Mouse (Mus musculus) small intestine, adult 2 months (tissue): ENCODE data around the gene Rasgef1b. TPM values are rescaled to one million over a fixed set of nuclear protein-coding genes. Genes with fewer than 3 reads are reported as not detected.

Source experiments
- H3K27ac ChIP-seq: fragments of 200-500 bp; 2 replicates; pipeline ENCODE4 v1.5.1; 2012; ENCODE audit warnings: low read depth, low read length, control low read depth, inconsistent platforms; ENCODE audit not compliant: insufficient read depth
- H3K27me3 ChIP-seq: fragments of 200-500 bp; 2 replicates; pipeline ENCODE4 v1.6.1; 2012; ENCODE audit warnings: mild to moderate bottlenecking, moderate library complexity, low read length, inconsistent platforms; ENCODE audit not compliant: control insufficient read depth, insufficient read depth
- H3K36me3 ChIP-seq: fragments of 200-500 bp; 2 replicates; pipeline ENCODE4 v1.6.1; 2012; ENCODE audit warnings: mild to moderate bottlenecking, low read length, control low read depth, inconsistent platforms; ENCODE audit not compliant: control insufficient read depth, insufficient read depth
- H3K4me1 ChIP-seq: fragments of 200-500 bp; 2 replicates; pipeline ENCODE4 v1.6.1; 2012; ENCODE audit warnings: low read length, inconsistent platforms, mixed read lengths; ENCODE audit not compliant: control insufficient read depth, insufficient read depth, insufficient read length
- H3K4me3 ChIP-seq: fragments of 200-500 bp; 2 replicates; pipeline ENCODE4 v1.5.1; 2012; ENCODE audit warnings: low read depth, mild to moderate bottlenecking, control low read depth, inconsistent platforms, low read length, moderate library complexity
- CTCF ChIP-seq: fragments of 200-500 bp; IDR thresholded peaks from 2 replicates; pipeline ENCODE4 v1.5.1; 2012; ENCODE audit warnings: low read depth, mild to moderate bottlenecking, control low read depth, inconsistent platforms, low read length, moderate library complexity, mixed read lengths; ENCODE audit not compliant: insufficient replicate concordance, insufficient read length; ENCODE audit errors: extremely low read depth
- POLR2A ChIP-seq: fragments of 200-500 bp; IDR thresholded peaks from 2 replicates; pipeline ENCODE4 v1.6.1; 2012; ENCODE audit warnings: low read depth, mild to moderate bottlenecking, control low read depth, inconsistent platforms, low read length, moderate library complexity
- WGBS: fragments of 180-500 bp; shearing (Covaris S2); methylation state at CpG from one replicate; pipeline ENCODE4 v1.1.7; 2018; 5-methylcytosine and 5-hydroxymethylcytosine counted together
- polyA plus RNA-seq: library from polyadenylated mRNA; depleted of rRNA; stranded (reverse); fragments of >200 nt; gene quantifications from 2 replicates; pipeline ENCODE4 v1.2.3, GENCODE M21; 2012

Rasgef1b gene
- polyA plus RNA-seq, 1 experiment: 16.2 TPM

DNA sequence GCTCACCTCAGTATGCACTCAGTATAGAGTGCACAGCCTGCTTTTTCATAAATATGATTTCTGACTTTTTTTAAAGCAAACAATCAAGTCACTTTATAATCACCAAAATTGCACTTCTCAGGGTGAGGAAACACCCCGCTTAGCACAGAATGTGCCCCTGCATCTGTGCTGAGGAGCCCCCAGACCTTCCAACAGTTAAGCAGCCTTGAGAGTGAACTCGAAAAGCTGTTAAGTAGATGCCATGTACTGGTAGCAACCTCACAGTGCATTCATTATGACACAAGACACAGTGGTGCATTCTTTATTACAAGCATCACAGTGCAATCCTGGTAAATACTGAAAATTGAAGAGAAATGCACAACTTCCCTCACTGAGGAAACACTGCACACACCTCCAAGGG lies 209.3 kb downstream of the Rasgef1b start:
- TF ChIP-seq POLR2A: no peak
- no peak for TF ChIP-seq CTCF
- no peaks in the 10 kb centered on the region for H3K4me1 ChIP-seq
- WGBS: 85% methylated on average over 2 of the region's 2 CpGs
- H3K27me3 ChIP-seq: no peaks in the 10 kb centered on the region
- no peaks in the 10 kb centered on the region for H3K36me3 ChIP-seq
- H3K27ac ChIP-seq: no peak overlapping the region
- H3K4me3 ChIP-seq: no peak overlapping the region

DNA sequence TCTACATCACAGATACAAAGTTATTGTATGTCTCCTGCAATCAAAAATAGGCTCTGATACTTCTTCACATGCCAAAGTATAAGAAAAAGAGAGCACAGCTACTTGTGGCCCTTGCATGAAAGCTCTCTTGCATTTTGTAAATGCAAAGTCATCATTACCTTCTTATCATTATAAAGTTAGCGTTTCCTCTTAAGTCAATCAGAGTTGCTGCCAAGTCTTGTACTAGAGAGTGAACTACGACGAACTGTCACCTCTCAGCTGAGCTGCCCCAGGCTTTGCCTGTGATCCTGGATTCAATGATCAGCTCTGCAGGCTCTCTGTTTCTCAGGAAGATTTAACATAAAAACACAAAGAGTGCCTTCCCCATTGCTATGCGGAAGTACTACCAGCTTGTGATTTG lies 209.8 kb downstream of the Rasgef1b start:
- 34% methylated on average over 4 of the region's 4 CpGs for WGBS
- Histone ChIP-seq H3K4me3 (no peak overlapping the region), H3K27ac (no peak overlapping the region), H3K27me3 (no peaks in the 10 kb centered on the region), H3K36me3 (no peaks in the 10 kb centered on the region), H3K4me1 (no peaks in the 10 kb centered on the region)
- no peak for TF ChIP-seq CTCF
- no peak for TF ChIP-seq POLR2A

DNA sequence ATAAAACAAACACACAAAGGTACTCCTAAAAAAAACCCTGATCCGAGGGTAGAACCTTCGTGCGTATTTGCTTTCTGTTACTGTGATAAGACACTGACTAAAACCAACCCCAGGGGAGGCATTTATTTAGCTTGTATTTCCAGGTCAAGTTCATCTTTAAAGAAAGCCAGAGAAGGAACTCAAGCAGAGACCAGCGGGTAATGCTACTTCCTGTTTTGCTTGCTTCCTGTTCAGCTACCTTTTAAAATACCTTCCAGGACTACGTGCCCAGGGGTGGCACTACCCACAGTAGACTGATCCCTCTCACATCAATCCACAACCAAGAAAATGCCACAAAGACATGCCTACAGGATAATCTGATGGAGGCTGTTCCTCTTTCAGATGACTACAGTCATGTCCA lies 212.7 kb downstream of the Rasgef1b start:
- no peak for TF ChIP-seq POLR2A
- no peak for TF ChIP-seq CTCF
- Histone ChIP-seq H3K36me3 (no peaks in the 10 kb centered on the region), H3K4me3 (no peak overlapping the region), H3K27me3 (no peaks in the 10 kb centered on the region), H3K4me1 (no peaks in the 10 kb centered on the region), H3K27ac (no peak overlapping the region)
- WGBS: 74% methylated on average over 5 of the region's 5 CpGs

DNA sequence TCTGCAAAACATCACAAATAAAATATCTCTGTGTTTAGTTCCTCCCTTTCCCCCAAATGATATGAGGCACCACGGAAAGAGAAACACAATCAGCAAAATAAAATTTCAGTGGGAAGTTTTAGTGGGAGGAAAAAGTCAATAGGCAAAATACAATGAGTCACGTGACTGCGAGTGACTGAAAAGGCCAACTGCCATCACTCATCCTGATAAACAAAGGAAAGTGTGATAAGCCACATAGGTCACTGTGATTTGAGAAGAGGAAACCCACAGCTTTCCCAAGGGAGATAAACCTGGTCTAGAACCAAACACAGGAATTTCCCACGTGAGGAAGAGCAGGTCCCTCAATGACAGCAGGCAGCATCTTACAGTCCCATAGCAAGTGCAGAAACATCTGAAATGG lies 213.1 kb downstream of the Rasgef1b start:
- no peak overlapping the region for H3K27ac ChIP-seq
- no peaks in the 10 kb centered on the region for H3K36me3 ChIP-seq
- H3K4me3 ChIP-seq: no peak overlapping the region
- WGBS: 42% methylated on average over 4 of the region's 4 CpGs
- no peaks in the 10 kb centered on the region for H3K27me3 ChIP-seq
- no peaks in the 10 kb centered on the region for H3K4me1 ChIP-seq
- TF ChIP-seq CTCF: no peak
- TF ChIP-seq POLR2A: no peak

DNA sequence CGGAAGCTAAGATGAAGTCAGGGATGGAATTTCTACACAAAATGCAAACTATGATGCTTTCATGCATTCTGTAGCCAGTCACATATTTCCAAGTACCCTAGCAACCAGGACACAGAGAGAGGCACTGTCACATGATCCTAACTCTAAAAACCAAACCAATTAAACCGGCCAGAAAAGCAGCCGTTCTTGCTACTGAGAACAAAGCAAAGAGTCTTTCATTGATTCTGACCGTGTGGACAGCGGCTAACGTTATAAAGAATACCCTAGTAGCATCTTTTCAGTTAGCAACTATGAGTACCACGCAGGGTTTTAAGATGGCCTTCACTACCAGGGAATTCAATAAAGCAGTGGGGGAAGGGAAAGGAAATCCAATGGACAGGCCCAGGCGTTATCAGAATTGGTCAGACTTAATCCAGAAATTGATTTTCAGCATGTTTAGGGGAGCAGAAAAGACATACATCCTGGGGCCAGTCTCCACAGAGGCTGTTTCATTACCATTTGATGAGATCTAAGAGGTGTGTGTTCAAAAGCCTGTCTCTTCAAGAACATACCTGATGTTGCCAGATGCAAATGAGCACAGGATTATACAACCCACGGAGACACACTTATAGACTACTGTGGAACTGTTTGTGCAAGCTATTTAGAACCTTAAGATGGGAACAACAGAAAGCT lies 215.5 kb downstream of the Rasgef1b start:
- no peaks in the 10 kb centered on the region for H3K4me1 ChIP-seq
- TF ChIP-seq POLR2A: no peak
- no peak for TF ChIP-seq CTCF
- WGBS: 87% methylated on average over 9 of the region's 9 CpGs
- no peaks in the 10 kb centered on the region for H3K27me3 ChIP-seq
- H3K36me3 ChIP-seq: no peaks in the 10 kb centered on the region
- no peak overlapping the region for H3K27ac ChIP-seq
- no peak overlapping the region for H3K4me3 ChIP-seq

DNA sequence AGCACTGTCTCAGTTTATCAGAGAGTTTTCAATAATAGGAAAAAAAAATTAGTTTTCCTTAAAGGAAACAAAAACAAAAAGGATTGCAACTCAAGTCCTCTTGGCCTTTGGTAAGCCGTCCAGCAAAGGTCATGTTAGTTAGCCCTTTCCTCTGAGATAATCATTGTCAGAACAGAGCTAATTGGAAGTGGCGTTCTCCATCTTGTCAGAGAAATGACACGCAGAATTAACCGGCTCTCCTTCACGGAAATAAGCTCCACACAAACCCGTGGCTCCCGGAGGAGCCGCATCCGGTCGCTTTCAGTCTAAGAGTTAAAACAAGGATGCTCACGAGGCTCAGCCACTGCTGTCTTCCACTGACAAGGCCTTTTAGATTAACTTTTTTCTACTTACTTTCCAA lies 217.8 kb downstream of the Rasgef1b start:
- TF ChIP-seq POLR2A: no peak
- 90% methylated on average over 11 of the region's 11 CpGs for whole genome bisulfite sequencing
- Histone ChIP-seq H3K27ac (no peak overlapping the region), H3K4me3 (no peak overlapping the region), H3K36me3 (no peaks in the 10 kb centered on the region), H3K27me3 (no peaks in the 10 kb centered on the region), H3K4me1 (no peaks in the 10 kb centered on the region)

DNA sequence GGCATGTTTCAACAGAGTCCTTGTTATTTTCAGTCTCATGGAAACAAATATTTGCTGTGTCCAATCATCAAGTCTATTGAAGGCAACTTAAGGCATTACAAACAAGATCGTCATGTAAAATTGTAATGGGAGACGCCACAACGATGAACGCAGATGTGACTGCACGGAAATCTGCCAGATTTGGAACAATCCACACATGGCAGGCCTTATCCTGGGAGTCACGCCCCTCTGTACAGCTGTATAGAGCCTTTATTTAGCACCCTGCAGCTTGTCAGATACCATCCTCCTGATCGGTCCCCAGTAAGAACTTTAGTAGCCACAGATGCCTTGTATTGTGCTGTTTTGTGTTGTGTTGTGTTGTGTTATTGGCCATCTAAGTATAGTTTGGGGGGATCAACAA lies 222.8 kb downstream of the Rasgef1b start:
- Histone ChIP-seq H3K27ac (no peak overlapping the region), H3K4me3 (no peak overlapping the region), H3K27me3 (no peaks in the 10 kb centered on the region), H3K36me3 (no peaks in the 10 kb centered on the region), H3K4me1 (no peaks in the 10 kb centered on the region)
- WGBS: 85% methylated on average over 7 of the region's 7 CpGs
- TF ChIP-seq POLR2A: no peak
- no peak for TF ChIP-seq CTCF
